Mouse (Mus musculus) bone marrow macrophage, adult 2 months (primary cell): ENCODE data around the gene Mthfr.

Source experiments
- CTCF ChIP-seq: IDR thresholded peaks from 2 replicates; pipeline ENCODE4 v1.5.1; 2012; ENCODE audit warnings: low read depth, mild to moderate bottlenecking, low read length, moderate library complexity
- POLR2A ChIP-seq: IDR thresholded peaks from 2 replicates; pipeline ENCODE4 v1.6.1; 2012; ENCODE audit warnings: mild to moderate bottlenecking, low read depth, low read length, borderline replicate concordance

DNA sequence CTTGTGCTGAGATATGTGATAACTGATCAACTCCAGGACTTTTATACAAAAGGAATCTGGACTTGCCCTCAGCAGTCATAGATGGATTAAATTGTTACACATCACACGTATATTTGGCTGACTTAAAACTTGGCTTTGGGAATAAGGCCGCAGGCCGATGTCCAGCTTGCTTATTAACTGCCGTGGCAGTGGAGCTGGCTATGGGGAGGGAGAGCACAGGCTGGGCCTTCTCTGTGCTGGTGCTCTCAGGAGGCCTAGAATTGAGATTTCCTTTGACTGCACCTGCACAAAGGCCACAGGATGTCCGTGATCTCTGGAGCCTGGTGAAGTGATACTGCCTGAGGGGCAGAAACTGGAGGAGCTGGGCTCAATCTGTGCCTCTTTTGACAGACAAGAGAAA lies 8.4 kb upstream of the Mthfr start:
- no peak for TF ChIP-seq POLR2A
- TF ChIP-seq CTCF = no peak
